9 mouse cellular contexts compared by ENCODE assay signal in the genomic region with DNA sequence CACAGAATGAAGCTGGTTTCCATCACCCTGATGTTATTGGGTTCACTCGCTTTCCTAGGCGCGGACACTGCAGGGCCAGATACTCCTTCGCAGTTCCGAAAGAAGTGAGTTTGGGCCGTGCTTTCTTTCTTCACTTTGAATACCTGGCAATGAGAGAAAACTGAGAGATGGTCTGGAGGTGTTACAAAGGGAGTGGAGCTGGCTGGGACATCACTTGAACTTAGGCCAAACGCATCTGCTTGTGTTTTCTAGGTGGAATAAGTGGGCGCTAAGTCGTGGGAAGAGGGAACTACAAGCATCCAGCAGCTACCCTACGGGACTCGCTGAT. TPM values are rescaled to one million over a fixed set of nuclear protein-coding genes. Genes with fewer than 3 reads are reported as not detected.
DNase-seq lines count a peak whose midpoint lies in the region; ATAC-seq and TF ChIP-seq lines count a peak whose summit lies in the region.
"Had no signal": no experiment of that assay in that cellular context is flagged by ENCODE, and none has a peak within 500 bp of the region (broad histone marks: within the 10 kb centered on the region; RNA-seq: fewer than 3 reads in every experiment).

No protein-coding gene starts in this region.

- intact Hi-C loops in heart, postnatal 10 days (cut with DNase I), result loop anchor here (1.0 to 2.0 kb wide), 2 partner anchors 13 to 76 kb away; a partner anchor contains a TSS

- 0 out of 2 replicates have a peak, but pooled peaks have one; percentile 0 for TF ChIP-seq CTCF in brain, embryonic 14.5 days (IDR thresholded peaks at IDR 0.05; ENCODE audit: borderline replicate concordance, extremely low read depth, insufficient read depth, insufficient read length)

- no peak for ATAC-seq in heart, embryonic 16.5 days (replicated peaks; ENCODE audit: extremely low read depth, insufficient read depth, low FRiP score)
- ATAC-seq in hindbrain, embryonic 13.5 days (ENCODE audit: low FRiP score), result no peak
- ATAC-seq in midbrain, embryonic 13.5 days, result no peak
- ATAC-seq: Patski had no signal

- DNase-seq in heart, postnatal 10 days, result no peak
- no peak for DNase-seq in brain, embryonic 14.5 days (ENCODE audit: low read depth)
- no peak for DNase-seq in urinary bladder, postnatal 36 days (ENCODE audit: low spot score in 2 of 2)
- no peak for DNase-seq in gastrocnemius, adult 18-20 months (ENCODE audit: low spot score)
- DNase-seq in layer of hippocampus, postnatal 10 days (ENCODE audit: low spot score in 2 of 2), result no peak

- WGBS in heart, embryonic 16.5 days, result 2% methylated on average over 11 of the region's 11 CpGs
- 1% methylated on average over 11 of the region's 11 CpGs for WGBS in hindbrain, embryonic 13.5 days
- 1% methylated on average over 11 of the region's 11 CpGs for WGBS in midbrain, embryonic 13.5 days

- no peaks in the 10 kb centered on the region; the same call in none of the 2 replicates for H3K27me3 ChIP-seq in heart, embryonic 16.5 days (ENCODE audit: control insufficient read depth, insufficient read depth, low read length)
- H3K27me3 ChIP-seq in hindbrain, embryonic 13.5 days, result peaks cover 92% of the 10 kb centered on the region
- peaks cover 85% of the 10 kb centered on the region for H3K27me3 ChIP-seq in midbrain, embryonic 13.5 days
- H3K27me3 ChIP-seq: Patski had no signal

- peak overlapping the region; percentile 75 for H3K9ac ChIP-seq in heart, embryonic 16.5 days (ENCODE audit: low read length)
- H3K9ac ChIP-seq in hindbrain, embryonic 13.5 days, result peak overlapping the region; percentile 69
- H3K9ac ChIP-seq in midbrain, embryonic 13.5 days (replicated peaks), result peak overlapping the region; percentile 63; the same call in 1 of the 2 replicates

- H3K27ac ChIP-seq in heart, embryonic 16.5 days (ENCODE audit: low read length), result no peak overlapping the region
- H3K27ac ChIP-seq in hindbrain, embryonic 13.5 days, result no peak overlapping the region
- H3K27ac ChIP-seq in midbrain, embryonic 13.5 days, result no peak overlapping the region

- peak overlapping the region; percentile 62 for H3K4me3 ChIP-seq in heart, embryonic 16.5 days (ENCODE audit: low read length)
- peak overlapping the region; percentile 45 for H3K4me3 ChIP-seq in hindbrain, embryonic 13.5 days
- peak overlapping the region; percentile 45 for H3K4me3 ChIP-seq in midbrain, embryonic 13.5 days (replicated peaks)

- H3K4me1 ChIP-seq in heart, embryonic 16.5 days (ENCODE audit: control insufficient read depth, insufficient read depth, low read length), result peaks cover 49% of the 10 kb centered on the region
- peaks cover 53% of the 10 kb centered on the region for H3K4me1 ChIP-seq in hindbrain, embryonic 13.5 days (replicated peaks)
- peaks cover 41% of the 10 kb centered on the region for H3K4me1 ChIP-seq in midbrain, embryonic 13.5 days (replicated peaks)

- no peaks in the 10 kb centered on the region for H3K36me3 ChIP-seq in heart, embryonic 16.5 days (ENCODE audit: control insufficient read depth, insufficient read depth)
- H3K36me3 ChIP-seq in hindbrain, embryonic 13.5 days, result no peaks in the 10 kb centered on the region
- no peaks in the 10 kb centered on the region for H3K36me3 ChIP-seq in midbrain, embryonic 13.5 days

- H3K9me3 ChIP-seq in heart, embryonic 16.5 days (replicated peaks; ENCODE audit: control insufficient read depth, low read length), result no peaks in the 10 kb centered on the region
- H3K9me3 ChIP-seq in hindbrain, embryonic 13.5 days, result no peaks in the 10 kb centered on the region
- no peaks in the 10 kb centered on the region for H3K9me3 ChIP-seq in midbrain, embryonic 13.5 days

- peak overlapping the region; percentile 97 for H3K4me2 ChIP-seq in heart, embryonic 16.5 days (ENCODE audit: low read depth, low read length)
- peak overlapping the region; percentile 77 for H3K4me2 ChIP-seq in hindbrain, embryonic 13.5 days
- peak overlapping the region; percentile 72 for H3K4me2 ChIP-seq in midbrain, embryonic 13.5 days (replicated peaks)

- no peak for TF ChIP-seq POLR2A in brain, embryonic 14.5 days (IDR thresholded peaks at IDR 0.05; ENCODE audit: borderline replicate concordance, extremely low read depth, insufficient read depth, insufficient read length, poor library complexity, severe bottlenecking)

RNA-seq across cellular contexts. Expression of a gene that starts 0.8 kb away (rescaled TPM):
- 22.6 and 25.8 TPM in 2 replicates for polyA plus RNA-seq in heart, embryonic 16.5 days (2015; fragmentation: Nextera tagmentation; extraction: Ambion mirVana)
- 10 to 100 TPM; 13.8 to 15.7 TPM for total RNA-seq in heart, postnatal 10 days (2021)
- 1.2 and 1.4 TPM in 2 replicates for polyA plus RNA-seq in brain, embryonic 14.5 days (2012; rRNA removed)
- polyA plus RNA-seq in hindbrain, embryonic 13.5 days (2015; fragmentation: Nextera tagmentation; extraction: Ambion mirVana), result 3.0 and 3.9 TPM in 2 replicates
- polyA plus RNA-seq in midbrain, embryonic 13.5 days (2015; fragmentation: Nextera tagmentation; extraction: Ambion mirVana), result 4.5 TPM in 2 replicates
- 1 to 10 TPM; 2.9 to 4.0 TPM for total RNA-seq in gastrocnemius, adult 18-20 months (2021)
- 1 to 10 TPM; 1.6 to 1.7 TPM for total RNA-seq in layer of hippocampus, postnatal 10 days (2021)
- polyA plus RNA-seq: Patski had no signal

RNA-seq across cellular contexts. Expression of a gene that starts 13.5 kb away (rescaled TPM):
- 30.8 and 35.0 TPM in 2 replicates for polyA plus RNA-seq in heart, embryonic 16.5 days (2015; fragmentation: Nextera tagmentation; extraction: Ambion mirVana)
- 10 to 100 TPM; 58.8 to 64.6 TPM for total RNA-seq in heart, postnatal 10 days (2021)
- polyA plus RNA-seq in brain, embryonic 14.5 days (2012; rRNA removed), result 67.9 and 79.0 TPM in 2 replicates
- polyA plus RNA-seq in hindbrain, embryonic 13.5 days (2015; fragmentation: Nextera tagmentation; extraction: Ambion mirVana), result 60.3 and 62.1 TPM in 2 replicates
- 57.6 and 63.2 TPM in 2 replicates for polyA plus RNA-seq in midbrain, embryonic 13.5 days (2015; fragmentation: Nextera tagmentation; extraction: Ambion mirVana)
- 1 to 10 TPM; 9.1 to 9.3 TPM for total RNA-seq in gastrocnemius, adult 18-20 months (2021)
- total RNA-seq in layer of hippocampus, postnatal 10 days (2021), result 10 to 100 TPM; 82.9 to 86.0 TPM
